Mouse (Mus musculus) retina, postnatal 1 day (tissue): ENCODE measurements around the gene Xpnpep2.

Experiments used
- DNase-seq: peaks from one replicate; pipeline ENCODE4 v3.0.0-alpha.2; 2012

Xpnpep2 gene

GRCm38 (mm10) chrX:48126903-48127476 lies 18.5 kb downstream of the Xpnpep2 start:
- DNase-seq, result no peak

- DNase-seq, result no peak
These were observed 19.1 kb downstream of the Xpnpep2 start for GRCm38 (mm10) chrX:48127502-48128218.

GRCm38 (mm10) chrX:48129167-48129566 lies 20.6 kb downstream of the Xpnpep2 start:
- no peak for DNase-seq

- DNase-seq, result no peak
These were observed 28.4 kb downstream of the Xpnpep2 start for GRCm38 (mm10) chrX:48136935-48137334.

GRCm38 (mm10) chrX:48138011-48138410 lies 29.5 kb downstream of the Xpnpep2 start:
- no peak for DNase-seq

GRCm38 (mm10) chrX:48138539-48139275 lies 30.2 kb downstream of the Xpnpep2 start:
- DNase-seq, result peak; percentile 24

- peak; percentile 4 for DNase-seq
These were observed 31.1 kb downstream of the Xpnpep2 start for GRCm38 (mm10) chrX:48139368-48140285.

- DNase-seq, result no peak
These were observed 31.9 kb downstream of the Xpnpep2 start for GRCm38 (mm10) chrX:48140286-48140877.

GRCm38 (mm10) chrX:48141481-48141880 lies 33.0 kb downstream of the Xpnpep2 start:
- DNase-seq, result no peak

- DNase-seq, result peak; percentile 9
These were observed 35.1 kb downstream of the Xpnpep2 start for GRCm38 (mm10) chrX:48143415-48144335.

- no peak for DNase-seq
These were observed 37.7 kb downstream of the Xpnpep2 start, which contains the start of gene Sash3 for GRCm38 (mm10) chrX:48146262-48146661. Gene Sash3 (plus strand): TSS chrX:48146436.

- no peak for DNase-seq
These were observed 38.7 kb downstream of the Xpnpep2 start for GRCm38 (mm10) chrX:48147226-48147625.

GRCm38 (mm10) chrX:48147741-48148186 lies 39.2 kb downstream of the Xpnpep2 start:
- DNase-seq, result no peak

- no peak for DNase-seq
These were observed 43.6 kb downstream of the Xpnpep2 start for GRCm38 (mm10) chrX:48152106-48152505.

GRCm38 (mm10) chrX:48153414-48153813 lies 44.9 kb downstream of the Xpnpep2 start:
- no peak for DNase-seq

GRCm38 (mm10) chrX:48153949-48154348 lies 45.4 kb downstream of the Xpnpep2 start:
- no peak for DNase-seq

- DNase-seq, result no peak
These were observed 47.0 kb downstream of the Xpnpep2 start for GRCm38 (mm10) chrX:48155489-48155888.

- DNase-seq, result no peak
These were observed 48.9 kb downstream of the Xpnpep2 start for GRCm38 (mm10) chrX:48157396-48157795.

GRCm38 (mm10) chrX:48158229-48158919 lies 49.8 kb downstream of the Xpnpep2 start:
- DNase-seq, result no peak

- DNase-seq, result peak; percentile 2
These were observed 61.4 kb downstream of the Xpnpep2 start for GRCm38 (mm10) chrX:48169892-48170291.
